Comparison of ENCODE assay signal across 8 mouse cellular contexts in genomic region chr2:21037181-21037580, GRCm38 (mm10).
DNase-seq lines count a peak whose midpoint lies in the region; ATAC-seq and TF ChIP-seq lines count a peak whose summit lies in the region.

No protein-coding gene starts in this region.

- no peaks in the 10 kb centered on the region for H3K36me3 ChIP-seq in forebrain, embryonic 12.5 days (replicated peaks)
- no peaks in the 10 kb centered on the region for H3K36me3 ChIP-seq in heart, postnatal 0 days (replicated peaks; ENCODE audit: control insufficient read depth, insufficient read depth, low read length)
- no peaks in the 10 kb centered on the region for H3K36me3 ChIP-seq in liver, embryonic 11.5 days (ENCODE audit: control insufficient read depth, insufficient read depth, low read length)

- 0 out of 2 replicates have a peak overlapping the region, but pooled peaks have one; percentile 21 for H3K27ac ChIP-seq in forebrain, embryonic 12.5 days
- peak overlapping the region; percentile 77 for H3K27ac ChIP-seq in heart, postnatal 0 days (ENCODE audit: low read depth)
- no peak overlapping the region for H3K27ac ChIP-seq in liver, embryonic 11.5 days (ENCODE audit: low read depth, low read length)

- no peak overlapping the region for H3K4me2 ChIP-seq in forebrain, embryonic 12.5 days
- no peak overlapping the region for H3K4me2 ChIP-seq in heart, postnatal 0 days (ENCODE audit: low read depth, low read length)
- no peak overlapping the region for H3K4me2 ChIP-seq in liver, embryonic 11.5 days

- no peak for TF ChIP-seq CTCF in heart, postnatal 0 days (IDR thresholded peaks at IDR 0.05; ENCODE audit: low read depth)

- peak; percentile 57 to 86 for DNase-seq in layer of hippocampus, adult 18-20 months (ENCODE audit: low spot score in 2 of 2)
- no peak for DNase-seq in layer of hippocampus, postnatal 10 days (ENCODE audit: low spot score in 2 of 2)
- DNase-seq in heart, postnatal 0 days (ENCODE audit: low spot score) = peak; percentile 93
- peak; percentile 62 for DNase-seq in lung, postnatal 10 days
- peak; percentile 26 for DNase-seq in testis, postnatal 14 days (ENCODE audit: low spot score)
- no peak for DNase-seq in liver, embryonic 11.5 days (ENCODE audit: low spot score)
- no peak for DNase-seq in urinary bladder, postnatal 25 days (ENCODE audit: low spot score)

- no peak overlapping the region for H3K9ac ChIP-seq in forebrain, embryonic 12.5 days
- H3K9ac ChIP-seq in heart, postnatal 0 days (replicated peaks; ENCODE audit: low read depth, low read length) = no peak overlapping the region
- no peak overlapping the region for H3K9ac ChIP-seq in liver, embryonic 11.5 days (ENCODE audit: low read depth, low read length)

- ATAC-seq in forebrain, embryonic 12.5 days (ENCODE audit: low FRiP score) = peak; percentile 74; the same call in 1 of the 2 replicates
- peak; percentile 93 for ATAC-seq in heart, postnatal 0 days (ENCODE audit: insufficient read depth, low read depth)
- no peak for ATAC-seq in liver, embryonic 11.5 days (replicated peaks; ENCODE audit: low FRiP score)

- 49% methylated on average over 8 of the region's 8 CpGs for WGBS in forebrain, embryonic 12.5 days
- 14% methylated on average over 8 of the region's 8 CpGs for WGBS in heart, postnatal 0 days
- WGBS in liver, embryonic 11.5 days = 74% methylated on average over 8 of the region's 8 CpGs

- peaks cover 5% of the 10 kb centered on the region; the same call in 1 of the 2 replicates for H3K27me3 ChIP-seq in forebrain, embryonic 12.5 days
- no peaks in the 10 kb centered on the region for H3K27me3 ChIP-seq in heart, postnatal 0 days (ENCODE audit: control insufficient read depth, insufficient read depth, low read length)
- H3K27me3 ChIP-seq in liver, embryonic 11.5 days (replicated peaks; ENCODE audit: control insufficient read depth, insufficient read depth, low read length) = no peaks in the 10 kb centered on the region

- TF ChIP-seq EP300 in heart, postnatal 0 days (IDR thresholded peaks at IDR 0.05; ENCODE audit: low read depth) = no peak

- no peaks in the 10 kb centered on the region for H3K9me3 ChIP-seq in forebrain, embryonic 12.5 days
- H3K9me3 ChIP-seq in heart, postnatal 0 days (replicated peaks; ENCODE audit: control insufficient read depth, low read length) = peaks cover 4% of the 10 kb centered on the region; the same call in 1 of the 2 replicates
- H3K9me3 ChIP-seq in liver, embryonic 11.5 days (ENCODE audit: control insufficient read depth, low read length) = no peaks in the 10 kb centered on the region

- H3K4me3 ChIP-seq in forebrain, embryonic 12.5 days (replicated peaks) = no peak overlapping the region
- no peak overlapping the region for H3K4me3 ChIP-seq in heart, postnatal 0 days (ENCODE audit: low read depth, low read length)
- no peak overlapping the region for H3K4me3 ChIP-seq in liver, embryonic 11.5 days (ENCODE audit: low read depth, low read length)

- peaks cover 13% of the 10 kb centered on the region; the same call in 1 of the 2 replicates for H3K4me1 ChIP-seq in forebrain, embryonic 12.5 days
- peaks cover 15% of the 10 kb centered on the region for H3K4me1 ChIP-seq in heart, postnatal 0 days (ENCODE audit: control insufficient read depth, insufficient read depth)
- no peaks in the 10 kb centered on the region; the same call in 1 of the 2 replicates for H3K4me1 ChIP-seq in liver, embryonic 11.5 days (replicated peaks; ENCODE audit: control insufficient read depth, insufficient read depth, low read length)

Comparison
In these comparisons a context has a peak if more than half of its experiments do, and no peak if none do; other contexts are left out.
1. DNase-seq: peak in layer of hippocampus, adult 18-20 months (2 of 2), heart, postnatal 0 days (single experiment), lung, postnatal 10 days (single experiment) and testis, postnatal 14 days (single experiment); none in layer of hippocampus, postnatal 10 days (0 of 2), liver, embryonic 11.5 days (single experiment) and urinary bladder, postnatal 25 days (single experiment).